ENCODE assay signal across 7 mouse cellular contexts in the genomic region with DNA sequence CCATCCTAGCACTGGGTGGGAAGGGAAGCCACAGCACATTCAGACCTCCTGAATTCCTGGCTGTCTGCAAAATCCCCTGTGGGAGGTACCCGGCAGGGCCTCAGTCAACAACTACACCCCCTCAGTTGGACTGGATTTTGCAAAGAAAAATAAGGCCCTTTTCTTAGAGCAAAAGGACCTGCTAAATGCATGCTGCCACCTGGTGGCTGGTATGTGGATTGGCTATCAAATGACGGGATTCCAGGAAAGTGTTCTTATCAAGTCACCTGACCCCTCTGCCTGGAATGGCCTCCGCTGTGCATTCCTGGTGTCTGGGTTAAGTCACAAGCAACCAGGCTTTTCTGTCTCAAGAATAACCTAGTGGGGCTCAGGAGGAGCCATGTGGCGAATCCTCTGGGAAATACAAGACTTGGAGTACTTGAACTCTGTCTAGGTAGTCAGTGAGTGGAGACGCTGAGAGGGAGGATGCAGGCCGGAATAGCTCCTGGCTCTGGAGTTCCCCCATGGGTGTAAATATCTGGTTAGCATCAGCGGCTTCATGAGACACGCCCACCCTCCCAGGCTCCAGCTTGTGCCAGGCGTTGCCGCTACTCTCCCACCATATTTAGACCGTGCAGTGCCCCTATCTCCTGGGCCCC. TPM values are rescaled to one million over a fixed set of nuclear protein-coding genes. Genes with fewer than 3 reads are reported as not detected.
DNase-seq lines count a peak whose midpoint lies in the region; ATAC-seq and TF ChIP-seq lines count a peak whose summit lies in the region.

No protein-coding gene starts in this region.

- WGBS in intestine, embryonic 16.5 days: 22% methylated on average over 11 of the region's 11 CpGs
- 51% methylated on average over 11 of the region's 11 CpGs for WGBS in midbrain, embryonic 11.5 days
- 78% methylated on average over 11 of the region's 11 CpGs for WGBS in spleen, adult 2 months

- no peak for TF ChIP-seq POLR2A in spleen, adult 2 months (IDR thresholded peaks at IDR 0.05; ENCODE audit: low read depth, low read length)

- peak; percentile 34 for ATAC-seq in intestine, embryonic 16.5 days
- 0 out of 2 replicates have a peak, but pooled peaks have one; percentile 19 for ATAC-seq in midbrain, embryonic 11.5 days (ENCODE audit: low FRiP score)

- peak; percentile 62 for DNase-seq in adrenal gland, adult 8-10 months
- DNase-seq in embryo, embryonic 10 days (ENCODE audit: low spot score): peak; percentile 93
- DNase-seq in gastrocnemius, postnatal 25 days: peak; percentile 34
- peak; percentile 68 to 77 for DNase-seq in left cerebral cortex, postnatal 25 days (ENCODE audit: low spot score in 2 of 2)
- peak; percentile 95 for DNase-seq in midbrain, embryonic 11.5 days (ENCODE audit: low spot score, missing footprints)
- peak; percentile 22 to 23 for DNase-seq in spleen, adult 2 months (ENCODE audit: low read depth in 1 of 2, low spot score in 2 of 2)

- peaks cover 18% of the 10 kb centered on the region for H3K36me3 ChIP-seq in intestine, embryonic 16.5 days (ENCODE audit: control insufficient read depth, insufficient read depth, low read length)
- peaks cover 9% of the 10 kb centered on the region; the same call in 1 of the 2 replicates for H3K36me3 ChIP-seq in midbrain, embryonic 11.5 days (ENCODE audit: control insufficient read depth, insufficient read depth, low read length)
- no peaks in the 10 kb centered on the region for H3K36me3 ChIP-seq in spleen, adult 2 months (ENCODE audit: control insufficient read depth, insufficient read depth, low read length)

- H3K27ac ChIP-seq in intestine, embryonic 16.5 days (ENCODE audit: low read length): peak overlapping the region; percentile 91
- no peak overlapping the region for H3K27ac ChIP-seq in midbrain, embryonic 11.5 days (ENCODE audit: low read depth, low read length)
- H3K27ac ChIP-seq in spleen, adult 2 months (ENCODE audit: insufficient read depth, low read length): no peak overlapping the region

- H3K4me3 ChIP-seq in intestine, embryonic 16.5 days (ENCODE audit: low read length): no peak overlapping the region
- H3K4me3 ChIP-seq in midbrain, embryonic 11.5 days (ENCODE audit: low read depth, low read length): no peak overlapping the region
- no peak overlapping the region for H3K4me3 ChIP-seq in spleen, adult 2 months (ENCODE audit: extremely low read depth, insufficient read depth, insufficient read length)

- peak overlapping the region; percentile 13 for H3K4me2 ChIP-seq in intestine, embryonic 16.5 days (ENCODE audit: low read depth, low read length)
- no peak overlapping the region for H3K4me2 ChIP-seq in midbrain, embryonic 11.5 days

- intact Hi-C loops in left cerebral cortex, postnatal 25 days (cut with DNase I): loop anchor here (1.0 kb wide), 1 partner anchor 122 kb away; no protein-coding TSS in a partner anchor

- H3K9me3 ChIP-seq in intestine, embryonic 16.5 days (ENCODE audit: control insufficient read depth, low read length): no peaks in the 10 kb centered on the region
- H3K9me3 ChIP-seq in midbrain, embryonic 11.5 days (ENCODE audit: control insufficient read depth, low read length): no peaks in the 10 kb centered on the region

- peak; percentile 37; the same call in 1 of the 2 replicates for TF ChIP-seq CTCF in spleen, adult 2 months (IDR thresholded peaks at IDR 0.05; ENCODE audit: extremely low read depth, insufficient read depth, insufficient read length, insufficient replicate concordance)

- H3K4me1 ChIP-seq in intestine, embryonic 16.5 days (ENCODE audit: control insufficient read depth, insufficient read depth, low read length): peaks cover 15% of the 10 kb centered on the region
- no peaks in the 10 kb centered on the region; the same call in 1 of the 2 replicates for H3K4me1 ChIP-seq in midbrain, embryonic 11.5 days (ENCODE audit: control insufficient read depth, insufficient read depth, low read length)
- no peaks in the 10 kb centered on the region for H3K4me1 ChIP-seq in spleen, adult 2 months (ENCODE audit: control insufficient read depth, insufficient read depth, insufficient read length)

- peak overlapping the region; percentile 25; the same call in 1 of the 2 replicates for H3K9ac ChIP-seq in intestine, embryonic 16.5 days (ENCODE audit: low read depth, low read length)
- no peak overlapping the region for H3K9ac ChIP-seq in midbrain, embryonic 11.5 days (ENCODE audit: low read length)

- H3K27me3 ChIP-seq in intestine, embryonic 16.5 days (replicated peaks; ENCODE audit: control insufficient read depth, insufficient read depth, low read length): no peaks in the 10 kb centered on the region
- H3K27me3 ChIP-seq in midbrain, embryonic 11.5 days (ENCODE audit: control insufficient read depth, insufficient read depth, low read length): no peaks in the 10 kb centered on the region
- no peaks in the 10 kb centered on the region for H3K27me3 ChIP-seq in spleen, adult 2 months (ENCODE audit: control insufficient read depth, insufficient read depth, low read length)

RNA-seq across cellular contexts. Expression of a gene that starts 8.2 kb away (rescaled TPM):
- 10 to 100 TPM; 35.5 to 87.0 (median 58.0) TPM for total RNA-seq in adrenal gland, adult 8-10 months (2022)
- total RNA-seq in gastrocnemius, postnatal 25 days (2021): 1 to 10 TPM; 2.5 TPM
- polyA plus RNA-seq in intestine, embryonic 16.5 days (2015; fragmentation: Nextera tagmentation; extraction: Ambion mirVana): 241 and 243 TPM in 2 replicates
- total RNA-seq in left cerebral cortex, postnatal 25 days (2021): 1 to 10 TPM; 5.8 to 6.7 TPM
- polyA plus RNA-seq in midbrain, embryonic 11.5 days (2014; fragmentation: Nextera tagmentation; extraction: Ambion mirVana): 93.9 and 94.9 TPM in 2 replicates
- 9.6 and 11.4 TPM in 2 replicates for polyA plus RNA-seq in spleen, adult 2 months (2012; rRNA removed)

RNA-seq across cellular contexts. Expression of a gene that starts 38.4 kb away (rescaled TPM):
- total RNA-seq in adrenal gland, adult 8-10 months (2022): 100 to 1,000 TPM in 2 of 4 experiments, 10 to 100 TPM in 2; 62.6 to 107 (median 87.1) TPM
- total RNA-seq in gastrocnemius, postnatal 25 days (2021): 1 to 10 TPM; 3.0 to 3.9 TPM
- 80.9 and 97.7 TPM in 2 replicates for polyA plus RNA-seq in intestine, embryonic 16.5 days (2015; fragmentation: Nextera tagmentation; extraction: Ambion mirVana)
- total RNA-seq in left cerebral cortex, postnatal 25 days (2021): 1 to 10 TPM; 4.7 to 6.5 TPM
- 2.1 and 2.4 TPM in 2 replicates for polyA plus RNA-seq in midbrain, embryonic 11.5 days (2014; fragmentation: Nextera tagmentation; extraction: Ambion mirVana)
- polyA plus RNA-seq in spleen, adult 2 months (2012; rRNA removed): 6.2 and 7.1 TPM in 2 replicates

RNA-seq across cellular contexts. Expression of a gene that starts 40.0 kb away (rescaled TPM):
- total RNA-seq in adrenal gland, adult 8-10 months (2022): not detected
- not detected for total RNA-seq in gastrocnemius, postnatal 25 days (2021)
- not detected in 2 replicates for polyA plus RNA-seq in intestine, embryonic 16.5 days (2015; fragmentation: Nextera tagmentation; extraction: Ambion mirVana)
- total RNA-seq in left cerebral cortex, postnatal 25 days (2021): not detected
- polyA plus RNA-seq in midbrain, embryonic 11.5 days (2014; fragmentation: Nextera tagmentation; extraction: Ambion mirVana): not detected in 2 replicates
- polyA plus RNA-seq in spleen, adult 2 months (2012; rRNA removed): not detected in 2 replicates

Comparison
In these comparisons a context has a peak if more than half of its experiments do, and no peak if none do; other contexts are left out.
1. DNase-seq: peak in every context shown above with its lines; median percentile 95 in midbrain, embryonic 11.5 days; 93 in embryo, embryonic 10 days; 72 in left cerebral cortex, postnatal 25 days; 62 in adrenal gland, adult 8-10 months; 34 in gastrocnemius, postnatal 25 days; 22 in spleen, adult 2 months.
2. RNA of a gene that starts 8.2 kb away (total RNA-seq): 35.5 to 87.0 TPM in adrenal gland, adult 8-10 months; 5.8 to 6.7 TPM in left cerebral cortex, postnatal 25 days and 2.5 TPM in gastrocnemius, postnatal 25 days; every median in the first group is over 4 times any median in the second.
3. RNA of a gene that starts 38.4 kb away (total RNA-seq): 62.6 to 107 TPM in adrenal gland, adult 8-10 months; 4.7 to 6.5 TPM in left cerebral cortex, postnatal 25 days and 3.0 to 3.9 TPM in gastrocnemius, postnatal 25 days; every median in the first group is over 4 times any median in the second.